Mouse (Mus musculus) embryonic facial prominence, embryonic 10.5 days (tissue): ENCODE data around the gene Shld2. TPM values are rescaled to one million over a fixed set of nuclear protein-coding genes. Genes with fewer than 3 reads are reported as not detected.
A peak's percentile ranks its signal among the peaks of the same experiment; 100 is the strongest.

Experiments used
- DNase-seq: peaks from one replicate; pipeline ENCODE4 v3.0.0-alpha.2; 2017; ENCODE audit warnings: low spot score
- H3K27ac ChIP-seq: fragments of 300-500 bp; sonication (generic); replicated peaks from 2 replicates; pipeline ENCODE4 v1.5.1; 2016; ENCODE audit warnings: mild to moderate bottlenecking
- H3K27me3 ChIP-seq: fragments of 300-500 bp; sonication (generic); replicated peaks from 2 replicates; pipeline ENCODE4 v1.6.1; 2016; ENCODE audit warnings: low read depth, mild to moderate bottlenecking; ENCODE audit not compliant: poor library complexity, severe bottlenecking
- H3K36me3 ChIP-seq: fragments of 300-500 bp; sonication (generic); replicated peaks from 2 replicates; pipeline ENCODE4 v1.6.1; 2016; ENCODE audit warnings: mild to moderate bottlenecking, moderate library complexity
- H3K4me1 ChIP-seq: fragments of 300-500 bp; sonication (generic); 2 replicates; pipeline ENCODE4 v1.6.1; 2016
- H3K4me3 ChIP-seq: fragments of 300-500 bp; sonication (generic); 2 replicates; pipeline ENCODE4 v1.5.1; 2016; ENCODE audit warnings: mild to moderate bottlenecking, moderate library complexity
- H3K9me3 ChIP-seq: fragments of 300-500 bp; sonication (generic); 2 replicates; pipeline ENCODE4 v1.6.1; 2016; ENCODE audit warnings: mild to moderate bottlenecking
- WGBS: fragments of 180-500 bp; shearing (Covaris S2); methylation state at CpG from one replicate; pipeline ENCODE4 v1.1.7; 2016; 5-methylcytosine and 5-hydroxymethylcytosine counted together
- polyA plus RNA-seq: library from polyadenylated mRNA; unstranded; fragments of >200 nt; fragmentation: Nextera tagmentation; extraction: Ambion mirVana; gene quantifications from 2 replicates; pipeline ENCODE4 v1.2.1, GENCODE M21; 2016

Shld2 gene
- polyA plus RNA-seq, 1 experiment from 2014 or later, result 8.3 TPM

- Histone ChIP-seq H3K4me3 (peak overlapping the region; percentile 87), H3K4me1 (peaks cover 28% of the 10 kb centered on the region), H3K36me3 (no peaks in the 10 kb centered on the region), H3K27me3 (peaks cover 58% of the 10 kb centered on the region), H3K27ac (peak overlapping the region; percentile 65), H3K9me3 (no peaks in the 10 kb centered on the region)
- 3% methylated on average over 19 of the region's 19 CpGs for WGBS
- peak; percentile 59 for DNase-seq
Observed at GRCm38 (mm10) chr14:34200738-34201230, 109.5 kb downstream of the Shld2 start.

- peaks cover 38% of the 10 kb centered on the region for H3K27me3 ChIP-seq
- no peaks in the 10 kb centered on the region for H3K9me3 ChIP-seq
- H3K36me3 ChIP-seq, result no peaks in the 10 kb centered on the region
- 49% methylated on average over 4 of the region's 4 CpGs for WGBS
- no peak overlapping the region for H3K4me3 ChIP-seq
- DNase-seq, result no peak
- peak overlapping the region; percentile 61 for H3K27ac ChIP-seq
- H3K4me1 ChIP-seq, result peaks cover 28% of the 10 kb centered on the region
Observed at GRCm38 (mm10) chr14:34196706-34197105, 113.6 kb downstream of the Shld2 start.

- WGBS, result 87% methylated on average over 15 of the region's 15 CpGs
- Histone ChIP-seq H3K27ac (peak overlapping the region; percentile 60), H3K36me3 (no peaks in the 10 kb centered on the region), H3K27me3 (peaks cover 27% of the 10 kb centered on the region), H3K4me1 (peaks cover 15% of the 10 kb centered on the region), H3K9me3 (no peaks in the 10 kb centered on the region), H3K4me3 (no peak overlapping the region)
- DNase-seq, result no peak
Observed at GRCm38 (mm10) chr14:34195466-34195865, 114.8 kb downstream of the Shld2 start.

GRCm38 (mm10) chr14:34193879-34194278 is 116.4 kb downstream of the Shld2 start:
- Histone ChIP-seq H3K36me3 (no peaks in the 10 kb centered on the region), H3K4me3 (no peak overlapping the region), H3K27ac (no peak overlapping the region), H3K27me3 (peaks cover 11% of the 10 kb centered on the region; the same call in 1 of the 2 replicates), H3K4me1 (peaks cover 13% of the 10 kb centered on the region), H3K9me3 (no peaks in the 10 kb centered on the region)
- 73% methylated on average over 4 of the region's 4 CpGs for WGBS
- DNase-seq, result no peak

GRCm38 (mm10) chr14:34190361-34190760 is 119.9 kb downstream of the Shld2 start:
- H3K27me3 ChIP-seq, result no peaks in the 10 kb centered on the region; the same call in 1 of the 2 replicates
- no peaks in the 10 kb centered on the region for H3K4me1 ChIP-seq
- 79% methylated on average over 7 of the region's 7 CpGs for WGBS
- no peaks in the 10 kb centered on the region for H3K36me3 ChIP-seq
- no peak overlapping the region for H3K27ac ChIP-seq
- no peak overlapping the region for H3K4me3 ChIP-seq
- no peak for DNase-seq
- H3K9me3 ChIP-seq, result no peaks in the 10 kb centered on the region

GRCm38 (mm10) chr14:34188629-34189028 is 121.7 kb downstream of the Shld2 start:
- Histone ChIP-seq H3K27me3 (no peaks in the 10 kb centered on the region; the same call in 1 of the 2 replicates), H3K9me3 (no peaks in the 10 kb centered on the region), H3K36me3 (no peaks in the 10 kb centered on the region), H3K4me3 (no peak overlapping the region), H3K27ac (no peak overlapping the region), H3K4me1 (no peaks in the 10 kb centered on the region)
- DNase-seq, result peak; percentile 43
- WGBS, result 68% methylated on average over 5 of the region's 5 CpGs

Other genes with a start within 250 kb of the Shld2 start
- gene Anxa8, start 224.5 kb downstream of the Shld2 start, polyA plus RNA-seq, result 2.5 and 3.6 TPM in 2 replicates
- gene A630023A22Rik, start 207.7 kb downstream of the Shld2 start, polyA plus RNA-seq, result not detected in 2 replicates
- gene Npy4r, start 158.0 kb downstream of the Shld2 start, polyA plus RNA-seq, result not detected in 2 replicates
- 0.18 and 1.0 TPM in 2 replicates for gene Gprin2, start 108.8 kb downstream of the Shld2 start, polyA plus RNA-seq
- 0.04 and 0.08 TPM in 2 replicates for gene Syt15, start 90.9 kb downstream of the Shld2 start, polyA plus RNA-seq
- gene Glud1, start 234 bp upstream of the Shld2 start, polyA plus RNA-seq, result 70.0 and 76.1 TPM in 2 replicates
- gene Fam25c, start 44.9 kb upstream of the Shld2 start, polyA plus RNA-seq, result not detected in 2 replicates
- 21.9 and 44.5 TPM in 2 replicates for gene Sncg, start 64.3 kb upstream of the Shld2 start, polyA plus RNA-seq
- gene Mmrn2, start 65.0 kb upstream of the Shld2 start, polyA plus RNA-seq, result 6.4 and 7.8 TPM in 2 replicates
- gene Bmpr1a, start 192.8 kb upstream of the Shld2 start, polyA plus RNA-seq, result 50.7 and 52.8 TPM in 2 replicates
- gene 9230112D13Rik, start 212.3 kb upstream of the Shld2 start, polyA plus RNA-seq, result not detected in 2 replicates